Mouse (Mus musculus) hindbrain, postnatal 0 days (tissue): ENCODE measurements at regions not wholly inside any gene's neighbourhood (a gene's known extent, or its start where the extent isn't known, plus 50 kb on each side); places are given as distances from the start of the nearest gene placed in this dataset.

ENCODE experiments used
- ATAC-seq: fragments of 200-750 bp; cut with Nextera tagmentation; 2 replicates; pipeline ENCODE4 v1.8.0; 2017; ENCODE audit warnings: mild to moderate bottlenecking, moderate TSS enrichment, moderate library complexity
- DNase-seq: peaks from one replicate; pipeline ENCODE4 v3.0.0-alpha.2; 2015; ENCODE audit warnings: low spot score
- H3K27ac ChIP-seq: fragments of 300-500 bp; sonication (generic); 2 replicates; pipeline ENCODE4 v1.5.1; 2014; ENCODE audit warnings: mild to moderate bottlenecking
- H3K27me3 ChIP-seq: fragments of 300-500 bp; sonication (generic); 2 replicates; pipeline ENCODE4 v1.6.1; 2014; ENCODE audit warnings: low read length, mixed read lengths; ENCODE audit not compliant: insufficient read depth
- H3K36me3 ChIP-seq: fragments of 300-500 bp; sonication (generic); 2 replicates; pipeline ENCODE4 v1.6.1; 2014; ENCODE audit warnings: low read length, mixed read lengths; ENCODE audit not compliant: insufficient read depth
- H3K4me1 ChIP-seq: fragments of 300-500 bp; sonication (generic); 2 replicates; pipeline ENCODE4 v1.6.1; 2014; ENCODE audit warnings: antibody characterized with exemption, low read length, mixed read lengths; ENCODE audit not compliant: insufficient read depth
- H3K4me2 ChIP-seq: fragments of 300-500 bp; sonication (generic); 2 replicates; pipeline ENCODE4 v1.6.1; 2014; ENCODE audit warnings: low read depth, mild to moderate bottlenecking, low read length, moderate library complexity, mixed read lengths
- H3K4me3 ChIP-seq: fragments of 300-500 bp; sonication (generic); 2 replicates; pipeline ENCODE4 v1.5.1; 2014; ENCODE audit warnings: low read length
- H3K9ac ChIP-seq: fragments of 300-500 bp; sonication (generic); replicated peaks from 2 replicates; pipeline ENCODE4 v1.6.1; 2014; ENCODE audit warnings: mild to moderate bottlenecking, low read length, moderate library complexity, mixed read lengths
- H3K9me3 ChIP-seq: fragments of 300-500 bp; sonication (generic); 2 replicates; pipeline ENCODE4 v1.6.1; 2016; ENCODE audit warnings: low read length, mixed read lengths
- CTCF ChIP-seq: IDR thresholded peaks from 2 replicates; pipeline ENCODE4 v1.5.1; 2016; ENCODE audit warnings: antibody characterized with exemption, control low read depth, low read depth
- WGBS: fragments of 180-500 bp; shearing (Covaris S2); extraction: QIAGEN DNeasy Blood & Tissue Kit; methylation state at CpG from one replicate; pipeline ENCODE4 v1.1.7; 2014; 5-methylcytosine and 5-hydroxymethylcytosine counted together

- no peaks in the 10 kb centered on the region for H3K36me3 ChIP-seq
- ATAC-seq, result no peak
- TF ChIP-seq CTCF, result no peak
- DNase-seq, result no peak
- 66% methylated on average over 11 of the region's 11 CpGs for WGBS
- H3K4me3 ChIP-seq, result no peak overlapping the region
- H3K27me3 ChIP-seq, result no peaks in the 10 kb centered on the region
- no peak overlapping the region for H3K9ac ChIP-seq
- no peaks in the 10 kb centered on the region; the same call in 1 of the 2 replicates for H3K4me1 ChIP-seq
- no peaks in the 10 kb centered on the region for H3K9me3 ChIP-seq
- H3K27ac ChIP-seq, result no peak overlapping the region
- H3K4me2 ChIP-seq, result no peak overlapping the region
Measured at GRCm38 (mm10) chr1:91729246-91729645, 72.0 kb upstream of the Twist2 start.

- H3K4me3 ChIP-seq, result no peak overlapping the region
- no peak for TF ChIP-seq CTCF
- WGBS, result 90% methylated on average over 2 of the region's 2 CpGs
Measured at GRCm38 (mm10) chr1:91730281-91730680, 71.0 kb upstream of the Twist2 start.

GRCm38 (mm10) chr1:91731703-91732102 lies 69.6 kb upstream of the Twist2 start:
- no peak for TF ChIP-seq CTCF
- no peak overlapping the region for H3K4me3 ChIP-seq
- no peaks in the 10 kb centered on the region; the same call in 1 of the 2 replicates for H3K4me1 ChIP-seq
- H3K4me2 ChIP-seq, result no peak overlapping the region
- ATAC-seq (no peak; the same call in 1 of the 2 replicates), DNase-seq (no peak)
- no peaks in the 10 kb centered on the region for H3K9me3 ChIP-seq
- no peaks in the 10 kb centered on the region for H3K36me3 ChIP-seq
- WGBS, result 59% methylated on average over 13 of the region's 13 CpGs
- H3K27me3 ChIP-seq, result no peaks in the 10 kb centered on the region
- no peak overlapping the region for H3K27ac ChIP-seq
- H3K9ac ChIP-seq, result no peak overlapping the region; the same call in 1 of the 2 replicates

More at GRCm38 (mm10) chr1:91730281-91730680, 71.0 kb upstream of the Twist2 start:
- H3K4me2 ChIP-seq, result no peak overlapping the region
- H3K27ac ChIP-seq, result no peak overlapping the region
- no peak for ATAC-seq
- H3K9ac ChIP-seq, result no peak overlapping the region
- H3K4me1 ChIP-seq, result no peaks in the 10 kb centered on the region; the same call in 1 of the 2 replicates
- H3K27me3 ChIP-seq, result no peaks in the 10 kb centered on the region
- no peak for DNase-seq
- no peaks in the 10 kb centered on the region for H3K9me3 ChIP-seq
- no peaks in the 10 kb centered on the region for H3K36me3 ChIP-seq

GRCm38 (mm10) chr1:91732461-91732861 lies 68.8 kb upstream of the Twist2 start:
- no peak overlapping the region for H3K9ac ChIP-seq
- H3K9me3 ChIP-seq, result no peaks in the 10 kb centered on the region
- no peaks in the 10 kb centered on the region; the same call in 1 of the 2 replicates for H3K4me1 ChIP-seq
- TF ChIP-seq CTCF, result no peak
- H3K27me3 ChIP-seq, result no peaks in the 10 kb centered on the region
- no peaks in the 10 kb centered on the region for H3K36me3 ChIP-seq
- H3K4me3 ChIP-seq, result no peak overlapping the region
- H3K4me2 ChIP-seq, result peak overlapping the region; percentile 34
- DNase-seq (peak; percentile 65), ATAC-seq (peak; percentile 64)
- H3K27ac ChIP-seq, result no peak overlapping the region
- 20% methylated on average over 12 of the region's 12 CpGs for WGBS

GRCm38 (mm10) chr1:91734731-91735130 lies 66.5 kb upstream of the Twist2 start:
- Histone ChIP-seq H3K9ac (no peak overlapping the region), H3K27ac (no peak overlapping the region), H3K36me3 (no peaks in the 10 kb centered on the region), H3K4me2 (no peak overlapping the region), H3K4me3 (no peak overlapping the region), H3K9me3 (no peaks in the 10 kb centered on the region), H3K4me1 (no peaks in the 10 kb centered on the region; the same call in 1 of the 2 replicates), H3K27me3 (no peaks in the 10 kb centered on the region)
- ATAC-seq (no peak), DNase-seq (no peak)
- 92% methylated on average over 2 of the region's 2 CpGs for WGBS
- TF ChIP-seq CTCF, result no peak

- H3K4me1 ChIP-seq, result no peaks in the 10 kb centered on the region; the same call in 1 of the 2 replicates
- no peak for TF ChIP-seq CTCF
- ATAC-seq, result no peak
- no peaks in the 10 kb centered on the region for H3K27me3 ChIP-seq
- no peak for DNase-seq
- H3K27ac ChIP-seq, result no peak overlapping the region
- H3K4me2 ChIP-seq, result no peak overlapping the region
- WGBS, result 80% methylated on average over 5 of the region's 5 CpGs
- no peak overlapping the region for H3K9ac ChIP-seq
- no peaks in the 10 kb centered on the region for H3K36me3 ChIP-seq
- H3K9me3 ChIP-seq, result no peaks in the 10 kb centered on the region
- no peak overlapping the region for H3K4me3 ChIP-seq
Measured at GRCm38 (mm10) chr1:91735436-91735835, 65.8 kb upstream of the Twist2 start.

- ATAC-seq (no peak), DNase-seq (no peak)
- no peaks in the 10 kb centered on the region for H3K9me3 ChIP-seq
- 91% methylated on average over 8 of the region's 8 CpGs for WGBS
- H3K4me1 ChIP-seq, result no peaks in the 10 kb centered on the region
- H3K27me3 ChIP-seq, result no peaks in the 10 kb centered on the region
- H3K4me3 ChIP-seq, result no peak overlapping the region
- TF ChIP-seq CTCF, result no peak
- H3K9ac ChIP-seq, result no peak overlapping the region
- H3K36me3 ChIP-seq, result no peaks in the 10 kb centered on the region
- no peak overlapping the region for H3K4me2 ChIP-seq
- no peak overlapping the region for H3K27ac ChIP-seq
Measured at GRCm38 (mm10) chr1:91740661-91741060, 60.6 kb upstream of the Twist2 start.
